8 mouse cellular contexts compared by ENCODE assay signal in genomic region chr1:155416701-155417677, GRCm38 (mm10). TPM values are rescaled to one million over a fixed set of nuclear protein-coding genes. Genes with fewer than 3 reads are reported as not detected.
DNase-seq lines count a peak whose midpoint lies in the region; ATAC-seq and TF ChIP-seq lines count a peak whose summit lies in the region.

Gene Xpr1 (minus strand): TSS chr1:155417415.

- H3K4me1 ChIP-seq in cortical plate, adult 2 months (ENCODE audit: control insufficient read depth, insufficient read depth, low read length) = no peaks in the 10 kb centered on the region

- peak; percentile 75 for TF ChIP-seq POLR2A in cortical plate, adult 2 months (IDR thresholded peaks at IDR 0.05; ENCODE audit: extremely low read depth, insufficient read depth, low read length)

- peak within 1 kb of the TSS; percentile 77 for H3K27ac ChIP-seq in cortical plate, adult 2 months (ENCODE audit: insufficient read depth, low read length)

- peak; percentile 79 for ATAC-seq in activated CD4-positive, CD25-positive, alpha-beta regulatory T cell, adult 4 months
- peak; percentile 81 for ATAC-seq in inflammation-experienced regulatory T-cells, adult 6 months
- ATAC-seq in megakaryocyte-erythroid progenitor cell, adult 5-6 weeks (replicated peaks; ENCODE audit: low FRiP score, low TSS enrichment, poor library complexity, severe bottlenecking) = peak; percentile 94

- intact Hi-C loops in left cerebral cortex, postnatal 10 days (cut with DNase I) = loop anchor here (2.0 to 5.0 kb wide), 2 partner anchors 70 to 122 kb away; no protein-coding TSS in a partner anchor

- TF ChIP-seq CTCF in cortical plate, adult 2 months (IDR thresholded peaks at IDR 0.05; ENCODE audit: extremely low read depth, insufficient read depth, low read length) = no peak

- peak within 1 kb of the TSS; percentile 82 for H3K4me3 ChIP-seq in cortical plate, adult 2 months (ENCODE audit: insufficient read depth, low read length)

- peak; percentile 97 for DNase-seq in gastrocnemius, postnatal 10 days
- DNase-seq in left cerebral cortex, postnatal 10 days (ENCODE audit: extremely low spot score in 1 of 2, low spot score in 2 of 2) = peak; percentile 95 to 96
- peak; percentile 95 for DNase-seq in right cerebral cortex, postnatal 25 days
- DNase-seq in urinary bladder, postnatal 4 days (ENCODE audit: low spot score in 2 of 2) = peak; percentile 94 to 96

RNA-seq across cellular contexts. Expression of gene Xpr1, which starts in this region (rescaled TPM):
- 10 to 100 TPM; 15.5 to 16.4 TPM for polyA plus RNA-seq in activated CD4-positive, CD25-positive, alpha-beta regulatory T cell, adult 4 months (2017; shearing (Covaris generic))
- 37.6 and 37.9 TPM in 2 replicates for polyA plus RNA-seq in cortical plate, adult 2 months (2012; rRNA removed)
- 10 to 100 TPM; 29.3 to 32.6 TPM for total RNA-seq in gastrocnemius, postnatal 10 days (2021)
- polyA plus RNA-seq in inflammation-experienced regulatory T-cells, adult 6 months (2017; shearing (Covaris generic)) = 10 to 100 TPM; 13.1 to 23.6 (median 16.5) TPM
- 100 to 1,000 TPM; 120 to 124 TPM for total RNA-seq in left cerebral cortex, postnatal 10 days (2021)
- total RNA-seq in megakaryocyte-erythroid progenitor cell, adult 5-6 weeks (2014; fragmentation: Nextera tagmentation) = 44.5 and 50.1 TPM in 2 replicates
- total RNA-seq in megakaryocyte-erythroid progenitor cell, adult 5-6 weeks (2017) = 25.0 and 34.3 TPM in 2 replicates

Comparison
In these comparisons a context has a peak if more than half of its experiments do, and no peak if none do; other contexts are left out.
1. Peak in every context shown above with its lines: DNase-seq, ATAC-seq, H3K4me3 ChIP-seq and H3K27ac ChIP-seq.